Mouse (Mus musculus): ENCODE measurements around the gene Gdf11.

Gdf11 gene

DNA sequence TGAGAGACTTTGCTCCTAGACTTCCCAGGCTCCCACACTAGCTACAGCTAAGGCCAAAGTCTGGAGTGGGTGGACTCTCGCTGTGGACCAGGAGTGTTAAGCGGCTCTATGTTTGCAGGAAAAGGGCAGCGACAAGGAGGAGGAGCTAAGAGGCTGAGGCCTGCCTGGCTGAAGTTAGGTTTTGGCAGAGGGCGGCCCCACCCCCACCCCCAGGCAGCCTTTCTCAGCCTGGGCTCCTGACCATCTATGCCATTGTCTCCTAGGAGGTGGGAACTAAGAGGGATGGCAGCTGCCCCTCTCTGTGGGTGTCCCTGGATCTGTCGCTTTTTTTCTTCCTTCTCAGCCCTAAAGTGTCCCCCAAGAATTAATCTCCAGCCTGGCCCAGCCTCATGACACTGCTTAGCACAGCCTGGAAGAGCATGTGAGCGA lies 27.7 kb upstream of the Gdf11 start:
- peak; percentile 50 for DNase-seq (ENCODE audit: inconsistent ontology term)

- peak; percentile 72 for DNase-seq (ENCODE audit: inconsistent ontology term)
Observed at GRCm38 (mm10) chr10:128918246-128918645, 26.7 kb upstream of the Gdf11 start.

GRCm38 (mm10) chr10:128917400-128917799 lies 25.9 kb upstream of the Gdf11 start:
- DNase-seq (ENCODE audit: inconsistent ontology term) = no peak

- no peak for DNase-seq (ENCODE audit: inconsistent ontology term)
Observed at GRCm38 (mm10) chr10:128916665-128917064, 25.1 kb upstream of the Gdf11 start.

GRCm38 (mm10) chr10:128915550-128915949 lies 24.0 kb upstream of the Gdf11 start:
- DNase-seq (ENCODE audit: inconsistent ontology term) = no peak

GRCm38 (mm10) chr10:128913696-128914095 lies 22.2 kb upstream of the Gdf11 start:
- DNase-seq (ENCODE audit: inconsistent ontology term) = no peak

DNA sequence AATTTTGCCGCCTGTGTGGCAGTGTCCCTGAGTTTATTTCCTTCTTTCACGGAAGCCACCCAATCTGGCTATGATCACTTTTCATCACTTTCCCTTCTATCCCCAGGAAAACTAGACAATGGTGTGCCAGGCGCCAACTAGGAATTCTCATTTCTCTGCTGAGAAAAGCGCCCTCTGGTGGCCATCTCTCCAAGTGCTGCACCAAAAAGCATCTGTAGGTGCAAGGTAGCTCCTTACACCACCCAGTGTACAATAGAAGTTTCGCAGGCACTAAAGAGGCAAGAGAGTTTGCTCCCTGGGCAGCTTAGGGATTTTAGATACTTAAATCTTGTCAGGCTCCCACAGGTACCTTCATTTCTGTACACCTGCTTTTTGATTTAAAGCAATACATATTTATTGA lies 21.7 kb upstream of the Gdf11 start:
- DNase-seq (ENCODE audit: inconsistent ontology term) = peak; percentile 77

- no peak for DNase-seq (ENCODE audit: inconsistent ontology term)
Observed at GRCm38 (mm10) chr10:128912791-128913190, 21.3 kb upstream of the Gdf11 start.

- no peak for DNase-seq (ENCODE audit: inconsistent ontology term)
Observed at GRCm38 (mm10) chr10:128912268-128912667, 20.8 kb upstream of the Gdf11 start.

GRCm38 (mm10) chr10:128911430-128911829 lies 19.9 kb upstream of the Gdf11 start:
- no peak for DNase-seq (ENCODE audit: inconsistent ontology term)

DNA sequence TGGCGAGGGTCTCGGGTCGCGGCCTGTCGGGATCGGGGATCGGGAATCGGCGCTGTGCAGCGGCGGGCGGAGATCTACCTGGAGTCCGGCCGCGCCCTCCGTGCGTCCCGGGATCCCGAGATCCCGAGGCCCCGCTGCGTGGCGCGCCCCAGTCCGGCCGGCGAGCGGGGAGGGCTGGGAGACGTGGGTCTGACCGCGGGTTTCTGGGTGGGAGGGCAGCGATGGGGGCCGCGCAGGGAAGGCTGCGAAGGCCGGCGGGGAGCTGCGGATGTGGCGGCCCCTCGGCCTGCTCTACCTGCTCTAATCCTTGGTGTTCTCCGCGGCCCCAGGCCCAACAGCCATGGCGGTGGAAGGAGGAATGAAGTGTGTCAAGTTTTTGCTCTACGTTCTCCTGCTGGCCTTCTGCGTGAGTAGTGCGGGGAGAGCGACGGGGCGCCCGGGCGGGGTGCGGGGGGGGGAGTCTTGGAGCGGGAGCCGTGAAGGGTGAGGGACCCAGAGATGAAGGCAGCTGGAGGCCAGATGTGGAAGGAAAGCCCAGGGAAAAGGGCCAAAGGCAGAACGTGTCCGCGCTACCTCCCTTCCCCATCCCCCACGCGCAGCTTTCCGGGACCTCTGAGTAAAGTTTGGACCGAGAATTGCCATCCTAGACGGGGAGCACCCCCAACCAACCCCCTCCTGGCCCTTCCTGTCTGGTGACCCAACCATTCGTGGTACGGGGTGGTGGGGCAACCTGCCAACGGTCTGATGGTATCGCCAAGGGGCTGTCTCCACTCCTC lies 18.7 kb upstream of the Gdf11 start:
- DNase-seq (ENCODE audit: inconsistent ontology term) = peak; percentile 84

- peak; percentile 95 for DNase-seq (ENCODE audit: inconsistent ontology term)
Observed at GRCm38 (mm10) chr10:128909567-128910028, 18.1 kb upstream of the Gdf11 start.

GRCm38 (mm10) chr10:128908778-128909448 lies 17.4 kb upstream of the Gdf11 start:
- DNase-seq (ENCODE audit: inconsistent ontology term) = no peak

- no peak for DNase-seq (ENCODE audit: inconsistent ontology term)
Observed at GRCm38 (mm10) chr10:128904812-128905211, 13.3 kb upstream of the Gdf11 start.

DNA sequence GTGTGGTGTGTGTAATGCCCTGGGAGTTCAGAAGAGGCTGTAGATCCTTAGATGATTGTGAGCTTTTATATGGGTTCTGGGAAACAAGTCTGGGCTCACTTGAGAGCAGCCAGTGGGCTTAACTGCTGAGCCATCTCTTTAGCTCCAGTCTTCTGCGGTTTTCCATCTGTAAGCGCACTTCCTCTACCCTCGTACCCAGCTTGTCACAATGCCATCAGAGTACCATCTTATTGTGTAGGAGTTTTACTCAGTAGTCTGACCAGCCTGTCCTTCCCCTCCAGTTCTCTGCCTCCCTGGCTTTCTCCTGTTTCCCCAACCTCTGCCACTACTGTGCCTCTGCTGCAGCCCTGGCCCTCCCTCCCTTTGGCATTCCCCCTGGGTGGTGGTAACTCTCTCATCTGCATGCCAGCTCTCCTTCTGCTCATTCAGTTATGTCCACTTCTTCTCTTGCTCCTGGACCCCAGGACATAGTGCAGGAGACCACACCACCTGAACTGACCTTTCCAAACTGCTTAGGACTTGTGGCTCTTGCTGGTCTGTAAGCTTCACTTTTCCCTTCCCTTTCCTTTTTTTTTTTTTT lies 11.0 kb upstream of the Gdf11 start:
- no peak for DNase-seq (ENCODE audit: inconsistent ontology term)

- DNase-seq (ENCODE audit: inconsistent ontology term) = no peak
Observed at GRCm38 (mm10) chr10:128901409-128901808, 9.9 kb upstream of the Gdf11 start.

GRCm38 (mm10) chr10:128900698-128901097 lies 9.2 kb upstream of the Gdf11 start, which contains the start of gene Cd63:
Gene Cd63, plus strand, starts transcription at chr10:128900989.
- DNase-seq (ENCODE audit: inconsistent ontology term) = no peak

GRCm38 (mm10) chr10:128899759-128900490 lies 8.4 kb upstream of the Gdf11 start:
- DNase-seq (ENCODE audit: inconsistent ontology term) = no peak

DNA sequence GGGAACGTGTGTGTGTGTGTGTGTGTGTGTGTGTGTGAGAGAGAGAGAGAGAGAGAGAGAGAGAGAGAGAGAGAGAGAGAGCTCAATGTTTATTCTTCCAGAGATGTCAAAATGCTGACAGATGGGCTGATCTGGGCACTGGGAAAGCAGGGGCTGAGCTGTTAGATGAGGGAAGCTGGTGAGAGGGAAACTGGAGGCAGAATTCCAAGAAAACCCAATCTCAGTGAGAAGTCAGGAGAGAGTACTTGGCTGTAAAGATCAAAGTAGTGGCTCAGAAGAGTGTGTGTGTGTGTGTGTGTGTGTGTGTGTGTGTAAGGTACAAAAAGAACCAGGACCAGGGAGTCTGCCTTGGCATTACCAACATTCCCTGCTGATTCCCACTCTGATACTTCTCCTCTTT lies 6.0 kb upstream of the Gdf11 start:
- no peak for DNase-seq (ENCODE audit: inconsistent ontology term)

GRCm38 (mm10) chr10:128896807-128897206 lies 5.3 kb upstream of the Gdf11 start:
- no peak for DNase-seq (ENCODE audit: inconsistent ontology term)

DNA sequence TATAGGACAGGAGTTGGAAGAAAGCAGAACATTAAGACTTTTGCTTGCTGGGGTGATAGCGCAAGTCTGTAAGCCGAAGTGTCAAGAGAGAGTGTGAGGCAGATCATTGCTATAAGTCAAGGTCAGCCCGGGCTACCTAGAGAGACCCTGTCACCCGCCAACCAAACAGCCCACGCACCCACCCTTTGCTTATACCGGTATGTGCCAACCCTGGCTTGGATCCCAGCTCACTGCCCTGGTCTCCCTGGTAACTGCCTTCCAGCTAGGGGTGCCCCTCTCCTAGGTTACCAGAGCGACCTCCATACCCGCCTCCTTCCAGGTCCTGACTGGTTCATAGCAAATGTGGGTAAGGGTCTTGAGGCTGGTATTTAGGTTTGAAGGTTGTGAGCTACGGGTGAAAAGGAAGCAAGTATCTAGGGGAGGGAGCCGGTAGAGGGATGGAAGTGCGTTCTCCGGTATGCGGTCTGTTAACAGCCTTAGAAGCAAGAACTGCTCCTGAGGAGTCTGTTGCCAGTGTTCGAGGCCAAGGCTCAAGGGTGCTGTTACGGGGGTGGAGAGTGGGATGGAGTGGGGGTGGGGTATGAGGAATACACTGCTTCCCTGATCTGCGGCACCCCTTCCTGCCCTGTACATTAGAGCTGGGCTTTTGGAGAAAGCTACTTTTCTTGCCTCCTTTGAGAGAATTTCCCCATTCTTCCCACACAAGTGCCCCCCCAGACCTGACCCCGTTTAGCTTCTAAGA lies 4.6 kb upstream of the Gdf11 start:
- DNase-seq (ENCODE audit: inconsistent ontology term) = peak; percentile 43

All from Muller cell, postnatal 12 days (primary cell).